Mouse (Mus musculus) hindbrain, postnatal 0 days (tissue): ENCODE results near the gene Fkbp6. TPM values are rescaled to one million over a fixed set of nuclear protein-coding genes. Genes with fewer than 3 reads are reported as not detected.
A peak's percentile ranks its signal among the peaks of the same experiment; 100 is the strongest.

Experiments used
- ATAC-seq: fragments of 200-750 bp; cut with Nextera tagmentation; 2 replicates; pipeline ENCODE4 v1.8.0; 2017; ENCODE audit warnings: mild to moderate bottlenecking, moderate TSS enrichment, moderate library complexity
- DNase-seq: peaks from one replicate; pipeline ENCODE4 v3.0.0-alpha.2; 2015; ENCODE audit warnings: low spot score
- H3K27ac ChIP-seq: fragments of 300-500 bp; sonication (generic); 2 replicates; pipeline ENCODE4 v1.5.1; 2014; ENCODE audit warnings: mild to moderate bottlenecking
- H3K27me3 ChIP-seq: fragments of 300-500 bp; sonication (generic); 2 replicates; pipeline ENCODE4 v1.6.1; 2014; ENCODE audit warnings: low read length, mixed read lengths; ENCODE audit not compliant: insufficient read depth
- H3K36me3 ChIP-seq: fragments of 300-500 bp; sonication (generic); 2 replicates; pipeline ENCODE4 v1.6.1; 2014; ENCODE audit warnings: low read length, mixed read lengths; ENCODE audit not compliant: insufficient read depth
- H3K4me1 ChIP-seq: fragments of 300-500 bp; sonication (generic); 2 replicates; pipeline ENCODE4 v1.6.1; 2014; ENCODE audit warnings: antibody characterized with exemption, low read length, mixed read lengths; ENCODE audit not compliant: insufficient read depth
- H3K4me2 ChIP-seq: fragments of 300-500 bp; sonication (generic); 2 replicates; pipeline ENCODE4 v1.6.1; 2014; ENCODE audit warnings: low read depth, mild to moderate bottlenecking, low read length, moderate library complexity, mixed read lengths
- H3K4me3 ChIP-seq: fragments of 300-500 bp; sonication (generic); 2 replicates; pipeline ENCODE4 v1.5.1; 2014; ENCODE audit warnings: low read length
- H3K9ac ChIP-seq: fragments of 300-500 bp; sonication (generic); replicated peaks from 2 replicates; pipeline ENCODE4 v1.6.1; 2014; ENCODE audit warnings: mild to moderate bottlenecking, low read length, moderate library complexity, mixed read lengths
- H3K9me3 ChIP-seq: fragments of 300-500 bp; sonication (generic); 2 replicates; pipeline ENCODE4 v1.6.1; 2016; ENCODE audit warnings: low read length, mixed read lengths
- CTCF ChIP-seq: IDR thresholded peaks from 2 replicates; pipeline ENCODE4 v1.5.1; 2016; ENCODE audit warnings: antibody characterized with exemption, control low read depth, low read depth
- WGBS: fragments of 180-500 bp; shearing (Covaris S2); extraction: QIAGEN DNeasy Blood & Tissue Kit; methylation state at CpG from one replicate; pipeline ENCODE4 v1.1.7; 2014; 5-methylcytosine and 5-hydroxymethylcytosine counted together
- polyA plus RNA-seq: library from polyadenylated mRNA; unstranded; fragments of >200 nt; fragmentation: Nextera tagmentation; extraction: Ambion mirVana; gene quantifications from 2 replicates; pipeline ENCODE4 v1.2.1, GENCODE M21; 2015
- total RNA-seq: library from RNA; depleted of rRNA; stranded (reverse); fragments of >200 nt; gene quantifications from 2 replicates; pipeline ENCODE4 v1.2.3, GENCODE M21; 2014; rRNA removed

Fkbp6 gene
- not detected in 2 replicates for total RNA-seq
- polyA plus RNA-seq: 0.14 and 0.29 TPM in 2 replicates

- Histone ChIP-seq H3K9ac (no peak within 1 kb of the TSS), H3K36me3 (no peaks in the 10 kb centered on the region), H3K9me3 (no peaks in the 10 kb centered on the region), H3K27me3 (no peaks in the 10 kb centered on the region), H3K4me2 (no peak within 1 kb of the TSS), H3K27ac (no peak within 1 kb of the TSS), H3K4me1 (no peaks in the 10 kb centered on the region), H3K4me3 (no peak within 1 kb of the TSS)
- no peak for DNase-seq
- no peak for TF ChIP-seq CTCF
- 89% methylated on average over 35 of the region's 35 CpGs for WGBS
- ATAC-seq: no peak
Measured at GRCm38 (mm10) chr5:135349862-135350261, at the start of gene Fkbp6. Gene Fkbp6 (minus strand): TSS chr5:135350044.

- Histone ChIP-seq H3K4me3 (no peak overlapping the region), H3K9me3 (no peaks in the 10 kb centered on the region), H3K36me3 (no peaks in the 10 kb centered on the region), H3K4me2 (no peak overlapping the region), H3K27me3 (no peaks in the 10 kb centered on the region), H3K9ac (no peak overlapping the region), H3K4me1 (no peaks in the 10 kb centered on the region), H3K27ac (no peak overlapping the region)
- 81% methylated on average over 6 of the region's 6 CpGs for WGBS
- no peak for TF ChIP-seq CTCF
- DNase-seq: no peak
- ATAC-seq: no peak
Measured at GRCm38 (mm10) chr5:135399382-135399781, 49.5 kb upstream of the Fkbp6 start.

- Histone ChIP-seq H3K4me2 (no peak overlapping the region), H3K4me3 (no peak overlapping the region), H3K9ac (no peak overlapping the region), H3K4me1 (0 out of 2 replicates have a peak, but pooled peaks cover 5% of the 10 kb centered on the region), H3K9me3 (no peaks in the 10 kb centered on the region), H3K36me3 (peaks cover 14% of the 10 kb centered on the region), H3K27ac (no peak overlapping the region), H3K27me3 (no peaks in the 10 kb centered on the region)
- WGBS: 55% methylated on average over 5 of the region's 5 CpGs
- peak; percentile 80 for TF ChIP-seq CTCF
- peak; percentile 69 for DNase-seq
- ATAC-seq: no peak
Measured at GRCm38 (mm10) chr5:135395826-135396225, 46.0 kb upstream of the Fkbp6 start.

GRCm38 (mm10) chr5:135394004-135394823, 44.4 kb upstream of the Fkbp6 start, which contains the start of gene Pom121:
Gene Pom121 (minus strand): TSS chr5:135394546.
- Histone ChIP-seq H3K9me3 (no peaks in the 10 kb centered on the region), H3K4me3 (peak within 1 kb of the TSS; percentile 87), H3K9ac (peak within 1 kb of the TSS; percentile 92), H3K27ac (peak within 1 kb of the TSS; percentile 83), H3K36me3 (peaks cover 27% of the 10 kb centered on the region), H3K4me2 (peak within 1 kb of the TSS; percentile 61), H3K27me3 (no peaks in the 10 kb centered on the region), H3K4me1 (0 out of 2 replicates have a peak, but pooled peaks cover 5% of the 10 kb centered on the region)
- ATAC-seq (peak; percentile 92), DNase-seq (peak; percentile 96)
- no peak for TF ChIP-seq CTCF
- under 1% methylated on average over 97 of the region's 110 CpGs for WGBS

GRCm38 (mm10) chr5:135383771-135384170, 33.9 kb upstream of the Fkbp6 start:
- Histone ChIP-seq H3K27me3 (no peaks in the 10 kb centered on the region), H3K4me2 (no peak overlapping the region), H3K36me3 (peaks cover 91% of the 10 kb centered on the region), H3K9ac (no peak overlapping the region), H3K4me3 (no peak overlapping the region), H3K4me1 (no peaks in the 10 kb centered on the region), H3K27ac (no peak overlapping the region), H3K9me3 (no peaks in the 10 kb centered on the region)
- peak; percentile 19; the same call in 1 of the 2 replicates for TF ChIP-seq CTCF
- 80% methylated on average over 10 of the region's 10 CpGs for WGBS
- no peak for ATAC-seq
- DNase-seq: no peak

GRCm38 (mm10) chr5:135382746-135383145, 32.9 kb upstream of the Fkbp6 start:
- no peaks in the 10 kb centered on the region for H3K4me1 ChIP-seq
- H3K9me3 ChIP-seq: no peaks in the 10 kb centered on the region
- H3K27ac ChIP-seq: no peak overlapping the region
- no peak for ATAC-seq
- H3K4me3 ChIP-seq: no peak overlapping the region
- H3K9ac ChIP-seq: no peak overlapping the region
- 92% methylated on average over 7 of the region's 7 CpGs for WGBS
- TF ChIP-seq CTCF: no peak
- no peak for DNase-seq
- H3K4me2 ChIP-seq: no peak overlapping the region
- H3K36me3 ChIP-seq: peaks cover 89% of the 10 kb centered on the region
- H3K27me3 ChIP-seq: no peaks in the 10 kb centered on the region
